Mouse (Mus musculus) cerebellum, adult 2 months (tissue): ENCODE results near the gene Pik3r6. TPM values are rescaled to one million over a fixed set of nuclear protein-coding genes. Genes with fewer than 3 reads are reported as not detected.

ENCODE experiments used
- DNase-seq, 2 experiments: peaks; one replicate each; pipeline ENCODE4 v3.0.0; 2021
- H3K27ac ChIP-seq: fragments of 200-500 bp; 2 replicates; pipeline ENCODE4 v1.5.1; 2012; ENCODE audit warnings: low read length, control low read depth, inconsistent platforms; ENCODE audit not compliant: insufficient read depth
- H3K27me3 ChIP-seq: fragments of 200-500 bp; 2 replicates; pipeline ENCODE4 v1.6.1; 2012; ENCODE audit warnings: inconsistent platforms, mild to moderate bottlenecking, low read length, moderate library complexity; ENCODE audit not compliant: control insufficient read depth, insufficient read depth
- H3K4me1 ChIP-seq: fragments of 200-500 bp; 2 replicates; pipeline ENCODE4 v1.6.1; 2011; ENCODE audit warnings: low read length; ENCODE audit not compliant: control insufficient read depth, insufficient read depth
- H3K4me3 ChIP-seq: fragments of 200-500 bp; replicated peaks from 2 replicates; pipeline ENCODE3; 2011; ENCODE audit warnings: mild to moderate bottlenecking, low read depth, low read length, control low read depth; ENCODE audit not compliant: insufficient read depth
- CTCF ChIP-seq: fragments of 200-500 bp; IDR thresholded peaks from 2 replicates; pipeline ENCODE4 v1.5.1; 2011; ENCODE audit warnings: low read depth, mild to moderate bottlenecking, control low read depth, low read length, moderate library complexity, borderline replicate concordance; ENCODE audit not compliant: insufficient read depth
- POLR2A ChIP-seq: fragments of 200-500 bp; IDR thresholded peaks from 2 replicates; pipeline ENCODE4 v1.6.1; 2011; ENCODE audit warnings: low read length, control low read depth, borderline replicate concordance; ENCODE audit not compliant: insufficient read depth
- WGBS: fragments of 180-500 bp; shearing (Covaris S2); methylation state at CpG from one replicate; pipeline ENCODE4 v1.1.7; 2018; 5-methylcytosine and 5-hydroxymethylcytosine counted together
- polyA plus RNA-seq: library from polyadenylated mRNA; depleted of rRNA; stranded (reverse); fragments of >200 nt; gene quantifications from 2 replicates; pipeline ENCODE4 v1.2.3, GENCODE M21; 2012; rRNA removed

The Pik3r6 gene
- polyA plus RNA-seq: 1.6 and 1.7 TPM in 2 replicates

DNA sequence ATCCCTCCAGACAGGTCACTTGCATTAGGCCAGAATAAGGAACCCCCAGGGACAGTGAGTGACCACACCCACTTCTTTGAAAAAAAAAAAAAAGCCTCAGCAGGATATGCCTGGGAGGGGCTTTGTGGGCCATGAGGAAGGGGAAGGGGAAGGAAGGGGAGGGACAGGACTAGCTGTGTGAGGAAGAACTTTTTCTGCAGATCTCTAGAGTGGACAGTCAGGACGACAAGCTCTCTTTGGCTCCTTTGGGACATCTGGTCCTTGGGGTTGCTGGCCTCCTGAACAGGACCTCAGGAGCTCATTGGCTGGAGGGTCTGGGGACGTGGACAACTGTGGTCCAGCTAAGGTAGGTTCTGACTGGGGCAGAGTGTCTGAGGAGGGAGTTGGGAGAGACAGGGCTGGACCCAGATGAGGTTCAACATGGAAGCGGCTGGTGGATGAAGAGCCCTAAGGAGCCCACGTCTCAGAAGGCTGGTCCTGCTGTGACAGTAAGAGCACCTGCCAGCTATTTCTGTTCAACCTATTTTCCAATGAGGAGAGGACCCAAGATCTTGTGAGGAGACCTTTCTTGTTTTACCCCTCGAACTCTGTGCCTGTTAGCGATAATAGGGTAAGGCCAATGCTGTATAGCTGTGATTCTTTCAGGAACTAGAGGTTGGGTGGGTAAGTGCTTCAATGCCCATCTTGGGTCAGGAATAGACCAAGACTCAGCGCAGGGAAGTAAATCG lies at the start of gene Pik3r6:
Gene Pik3r6 (plus strand): TSS at position 118 of the 728 bp plus-strand sequence.
- no peak for TF ChIP-seq POLR2A
- no peak for TF ChIP-seq CTCF
- WGBS: 78% methylated on average over 8 of the region's 8 CpGs
- H3K27ac ChIP-seq: no peak within 1 kb of the TSS
- no peaks in the 10 kb centered on the region for H3K4me1 ChIP-seq
- no peaks in the 10 kb centered on the region for H3K27me3 ChIP-seq
- DNase-seq: no peak
- no peak within 1 kb of the TSS for H3K4me3 ChIP-seq

DNA sequence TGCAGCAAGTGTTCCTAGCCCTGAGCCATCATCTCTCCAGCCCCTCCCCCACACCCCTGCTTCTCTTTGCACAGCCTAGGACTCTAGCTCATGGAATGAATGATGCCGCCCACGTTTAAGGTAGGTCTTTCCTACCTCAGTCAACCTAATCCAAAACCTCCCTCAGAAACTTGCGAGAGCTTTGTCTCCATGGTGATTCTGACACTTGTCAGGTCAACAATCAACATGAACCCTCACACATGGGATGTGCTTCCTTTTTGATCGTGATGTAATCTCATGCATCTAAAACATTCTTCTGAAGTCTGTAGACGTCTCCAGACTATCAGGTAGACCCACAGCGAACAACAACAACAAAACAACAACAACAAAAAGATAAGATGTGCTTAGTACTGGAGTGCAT lies 49.5 kb upstream of the Pik3r6 start:
- Histone ChIP-seq H3K27ac (no peak overlapping the region), H3K4me3 (no peak overlapping the region), H3K27me3 (no peaks in the 10 kb centered on the region), H3K4me1 (no peaks in the 10 kb centered on the region)
- WGBS: 75% methylated on average over 6 of the region's 6 CpGs
- no peak for TF ChIP-seq CTCF
- no peak for TF ChIP-seq POLR2A
- DNase-seq: no peak

GRCm38 (mm10) chr11:68458086-68458485 lies 44.7 kb upstream of the Pik3r6 start:
- no peak for DNase-seq
- Histone ChIP-seq H3K4me1 (no peaks in the 10 kb centered on the region), H3K27me3 (no peaks in the 10 kb centered on the region), H3K4me3 (no peak overlapping the region), H3K27ac (no peak overlapping the region)
- 40% methylated on average over 8 of the region's 8 CpGs for WGBS
- TF ChIP-seq CTCF (no peak), POLR2A (no peak)

GRCm38 (mm10) chr11:68459021-68459420 lies 43.8 kb upstream of the Pik3r6 start:
- Histone ChIP-seq H3K27ac (no peak overlapping the region), H3K4me1 (no peaks in the 10 kb centered on the region), H3K4me3 (no peak overlapping the region), H3K27me3 (no peaks in the 10 kb centered on the region)
- DNase-seq: no peak
- WGBS: 81% methylated on average over 5 of the region's 5 CpGs
- no peak for TF ChIP-seq POLR2A
- no peak for TF ChIP-seq CTCF

DNA sequence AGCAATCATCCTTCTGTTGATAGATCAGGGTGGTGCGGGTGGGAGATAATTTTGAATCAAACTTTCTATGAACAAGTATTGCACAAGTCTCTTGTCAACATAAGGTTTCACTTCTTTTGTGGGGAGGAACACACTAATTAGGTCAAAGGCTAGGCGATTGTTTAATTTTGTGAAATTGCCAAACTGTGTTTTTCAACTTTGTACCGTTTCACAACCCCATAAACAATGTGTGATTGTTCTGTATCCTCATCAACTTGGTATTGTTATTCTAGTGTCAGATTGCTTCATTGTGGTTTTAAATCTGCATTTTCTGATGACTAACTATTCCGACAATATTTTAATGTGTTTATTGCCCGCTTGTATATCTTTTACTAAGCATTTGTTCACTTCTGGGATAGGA lies 43.3 kb upstream of the Pik3r6 start:
- no peak for TF ChIP-seq CTCF
- no peak for TF ChIP-seq POLR2A
- no peaks in the 10 kb centered on the region for H3K4me1 ChIP-seq
- no peak for DNase-seq
- no peak overlapping the region for H3K4me3 ChIP-seq
- WGBS: 89% methylated on average over 5 of the region's 5 CpGs
- no peaks in the 10 kb centered on the region for H3K27me3 ChIP-seq
- no peak overlapping the region for H3K27ac ChIP-seq

- DNase-seq: no peak
- Histone ChIP-seq H3K27ac (no peak overlapping the region), H3K27me3 (no peaks in the 10 kb centered on the region), H3K4me3 (no peak overlapping the region), H3K4me1 (no peaks in the 10 kb centered on the region)
- TF ChIP-seq CTCF (no peak), POLR2A (no peak)
- WGBS: 83% methylated on average over 3 of the region's 3 CpGs
These were observed 40.1 kb upstream of the Pik3r6 start for GRCm38 (mm10) chr11:68462716-68463115.

DNA sequence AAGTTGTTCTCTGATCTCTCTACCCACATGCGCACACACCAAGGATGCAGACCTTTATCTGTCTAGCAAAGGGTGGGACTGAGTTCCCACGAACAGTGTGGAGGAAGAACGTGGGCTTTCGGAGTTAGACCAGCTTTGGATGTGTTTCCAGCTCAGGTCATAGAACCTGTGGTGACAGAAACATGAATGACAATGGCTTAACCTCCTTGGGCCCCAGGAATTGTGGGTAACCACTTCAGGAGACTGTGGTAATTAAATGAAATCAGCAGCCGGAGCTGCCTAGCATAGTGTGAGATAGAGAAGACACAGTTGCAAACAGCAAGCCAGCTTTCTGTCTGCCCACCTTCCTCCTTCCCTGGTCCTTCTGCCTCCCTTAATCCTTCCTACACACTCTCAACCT lies 38.6 kb upstream of the Pik3r6 start:
- H3K27ac ChIP-seq: no peak overlapping the region
- H3K4me1 ChIP-seq: no peaks in the 10 kb centered on the region
- H3K27me3 ChIP-seq: no peaks in the 10 kb centered on the region
- no peak overlapping the region for H3K4me3 ChIP-seq
- no peak for DNase-seq
- 85% methylated on average over 5 of the region's 5 CpGs for WGBS
- no peak for TF ChIP-seq POLR2A
- no peak for TF ChIP-seq CTCF

GRCm38 (mm10) chr11:68465090-68465489 lies 37.7 kb upstream of the Pik3r6 start:
- WGBS: 62% methylated on average over 2 of the region's 2 CpGs
- no peaks in the 10 kb centered on the region for H3K4me1 ChIP-seq
- TF ChIP-seq CTCF (no peak), POLR2A (no peak)
- DNase-seq: no peak
- H3K27me3 ChIP-seq: no peaks in the 10 kb centered on the region
- H3K27ac ChIP-seq: no peak overlapping the region
- no peak overlapping the region for H3K4me3 ChIP-seq
